Mouse (Mus musculus): ENCODE results near the gene Carmil3.

Gene Carmil3

GRCm38 (mm10) chr14:55544334-55544733 lies 53.9 kb downstream of the Carmil3 start:
- DNase-seq (ENCODE audit: low spot score): no peak

GRCm38 (mm10) chr14:55550191-55550590 lies 59.7 kb downstream of the Carmil3 start:
- no peak for DNase-seq (ENCODE audit: low spot score)

DNA sequence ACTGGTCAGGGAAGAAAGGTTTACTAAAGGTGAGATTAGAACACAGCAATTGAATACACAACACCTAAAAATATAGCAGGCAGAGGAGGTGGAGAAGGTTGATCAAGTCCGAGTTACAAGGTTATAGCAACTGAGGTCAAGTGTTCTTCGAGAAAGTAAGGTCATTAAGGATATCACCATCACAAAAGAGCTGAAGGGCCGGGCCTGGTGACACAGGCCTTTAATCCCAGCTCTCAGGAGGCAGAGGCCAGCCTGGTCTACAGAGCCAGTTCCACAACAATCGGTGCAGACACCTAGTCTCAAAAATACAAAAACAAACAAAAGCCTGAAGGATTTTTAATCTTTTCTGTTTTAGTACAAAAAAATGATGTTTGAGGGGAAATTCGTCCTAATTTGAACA lies 60.9 kb downstream of the Carmil3 start:
- DNase-seq (ENCODE audit: low spot score): no peak

GRCm38 (mm10) chr14:55551794-55552193 lies 61.3 kb downstream of the Carmil3 start:
- no peak for DNase-seq (ENCODE audit: low spot score)

GRCm38 (mm10) chr14:55554635-55555034 lies 64.2 kb downstream of the Carmil3 start:
- DNase-seq (ENCODE audit: low spot score): no peak

DNA sequence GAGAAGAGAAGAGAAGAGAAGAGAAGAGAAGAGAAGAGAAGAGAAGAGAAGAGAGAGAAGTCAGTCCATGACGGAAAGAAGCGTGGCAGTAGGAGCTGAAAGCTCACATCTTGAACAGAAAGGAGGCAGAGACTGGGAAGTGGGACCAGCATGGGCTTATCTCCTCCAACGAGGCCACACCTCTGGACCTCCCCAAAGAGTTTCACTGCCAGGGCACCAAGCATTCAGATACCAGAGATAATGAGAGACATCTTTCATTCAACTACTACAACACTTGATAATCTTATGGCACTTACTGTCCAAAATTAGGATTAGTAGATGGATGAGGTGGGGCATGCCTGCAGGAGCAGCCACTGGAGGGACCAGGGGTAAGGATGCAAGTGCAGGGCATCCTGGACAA lies 65.3 kb downstream of the Carmil3 start:
- no peak for DNase-seq (ENCODE audit: low spot score)

GRCm38 (mm10) chr14:55557003-55557402 lies 66.6 kb downstream of the Carmil3 start:
- DNase-seq (ENCODE audit: low spot score): peak; percentile 85

- no peak for DNase-seq (ENCODE audit: low spot score)
These were observed 67.1 kb downstream of the Carmil3 start for GRCm38 (mm10) chr14:55557587-55557986.
